Mouse (Mus musculus): ENCODE data around the gene Krtap19-5.

- no peak for TF ChIP-seq CTCF (IDR thresholded peaks at IDR 0.05; ENCODE audit: low read depth)
- TF ChIP-seq EP300 (optimal IDR thresholded peaks at IDR 0.05) = no peak
These were observed 11.3 kb downstream of the Krtap19-5 start, which contains the start of gene Krtap19-4 for GRCm38 (mm10) chr16:88884989-88885388.
